Mouse (Mus musculus) embryonic facial prominence, embryonic 14.5 days (tissue): Measurements from ENCODE around the gene Zfp950. TPM values are rescaled to one million over a fixed set of nuclear protein-coding genes. Genes with fewer than 3 reads are reported as not detected.

Experiments used
- polyA plus RNA-seq: library from polyadenylated mRNA; unstranded; fragments of >200 nt; fragmentation: Nextera tagmentation; extraction: Ambion mirVana; gene quantifications from 2 replicates; pipeline ENCODE4 v1.2.1, GENCODE M21; 2014

The Zfp950 gene
- polyA plus RNA-seq, 1 experiment from 2014 or later, result 39.8 TPM

Other genes starting within 250 kb of the Zfp950 start
- 0.18 and 0.19 TPM in 2 replicates for gene Gm7102, start 35.5 kb upstream of the Zfp950 start, polyA plus RNA-seq
- not detected in 2 replicates for gene Gm6020, start 43.0 kb upstream of the Zfp950 start, polyA plus RNA-seq
- 17.5 and 22.1 TPM in 2 replicates for gene Csf2ra, start 87.6 kb upstream of the Zfp950 start, polyA plus RNA-seq
- gene Gm21060, start 156.2 kb upstream of the Zfp950 start, polyA plus RNA-seq, result not detected in 2 replicates